In genomic region chr6:49930104-49930503, GRCm38 (mm10) we compare ENCODE assay signal across 9 mouse cellular contexts.
A peak's percentile ranks its signal among the peaks of the same experiment; 100 is the strongest.
DNase-seq lines count a peak whose midpoint lies in the region; ATAC-seq and TF ChIP-seq lines count a peak whose summit lies in the region.
"Had no signal": no experiment of that assay in that cellular context is flagged by ENCODE, and none has a peak within 500 bp of the region (broad histone marks: within the 10 kb centered on the region; RNA-seq: fewer than 3 reads in every experiment).

No protein-coding gene starts in this region.

- no peak overlapping the region for H3K27ac ChIP-seq in embryonic facial prominence, embryonic 11.5 days (replicated peaks; ENCODE audit: low read depth, low read length)
- H3K27ac ChIP-seq in embryonic facial prominence, embryonic 10.5 days (replicated peaks): no peak overlapping the region
- no peak overlapping the region for H3K27ac ChIP-seq in liver, adult 2 months (replicated peaks; ENCODE audit: insufficient read depth, low read depth, low read length)
- H3K27ac ChIP-seq in liver, embryonic 12.5 days: no peak overlapping the region
- no peak overlapping the region for H3K27ac ChIP-seq in stomach, postnatal 0 days (replicated peaks)
- H3K27ac ChIP-seq: midbrain, embryonic 12.5 days had no signal

- TF ChIP-seq POLR2A in liver, adult 2 months (IDR thresholded peaks at IDR 0.05; ENCODE audit: extremely low read depth, insufficient read depth, low read length): no peak

- peak; percentile 38; the same call in 1 of the 2 replicates for TF ChIP-seq CTCF in liver, adult 2 months (IDR thresholded peaks at IDR 0.05; ENCODE audit: low read depth, low read length)
- peak; percentile 71 for TF ChIP-seq CTCF in stomach, postnatal 0 days (IDR thresholded peaks at IDR 0.05; ENCODE audit: low read depth)

- no peak for ATAC-seq in embryonic facial prominence, embryonic 11.5 days (replicated peaks; ENCODE audit: insufficient number of reproducible peaks, low FRiP score, low TSS enrichment, low read depth)
- ATAC-seq in liver, embryonic 12.5 days: no peak
- ATAC-seq in stomach, postnatal 0 days (ENCODE audit: low FRiP score, low TSS enrichment): no peak

- DNase-seq in embryonic facial prominence, embryonic 11.5 days (ENCODE audit: low spot score): peak; percentile 42
- no peak for DNase-seq in embryonic facial prominence, embryonic 10.5 days (ENCODE audit: low spot score)
- peak; percentile 27 for DNase-seq in liver, adult 2 months (ENCODE audit: extremely low read depth, low read depth, low spot score)
- peak; percentile 50 for DNase-seq in forelimb bud, embryonic 11.5 days (ENCODE audit: low read depth, low spot score)
- DNase-seq in stomach, postnatal 0 days (ENCODE audit: low spot score): no peak
- DNase-seq in B cell, adult 2 months: no peak
- DNase-seq in urinary bladder, adult 18-20 months (ENCODE audit: low spot score in 2 of 2): no peak

- H3K9ac ChIP-seq in embryonic facial prominence, embryonic 11.5 days (replicated peaks; ENCODE audit: low read length): no peak overlapping the region
- H3K9ac ChIP-seq in liver, adult 2 months (ENCODE audit: low read depth, low read length): no peak overlapping the region
- no peak overlapping the region for H3K9ac ChIP-seq in liver, embryonic 12.5 days
- H3K9ac ChIP-seq in stomach, postnatal 0 days (ENCODE audit: low read length): no peak overlapping the region
- H3K9ac ChIP-seq: midbrain, embryonic 12.5 days had no signal

- no peaks in the 10 kb centered on the region for H3K9me3 ChIP-seq in embryonic facial prominence, embryonic 11.5 days (replicated peaks; ENCODE audit: control insufficient read depth, low read length)
- H3K9me3 ChIP-seq in embryonic facial prominence, embryonic 10.5 days: no peaks in the 10 kb centered on the region
- H3K9me3 ChIP-seq in liver, embryonic 12.5 days (replicated peaks): no peaks in the 10 kb centered on the region
- H3K9me3 ChIP-seq in stomach, postnatal 0 days (ENCODE audit: control insufficient read depth, low read length): no peaks in the 10 kb centered on the region
- H3K9me3 ChIP-seq: midbrain, embryonic 12.5 days had no signal

- no peaks in the 10 kb centered on the region for H3K4me1 ChIP-seq in embryonic facial prominence, embryonic 11.5 days (ENCODE audit: control insufficient read depth, insufficient read depth, low read length)
- no peaks in the 10 kb centered on the region for H3K4me1 ChIP-seq in embryonic facial prominence, embryonic 10.5 days
- H3K4me1 ChIP-seq in liver, adult 2 months (ENCODE audit: control insufficient read depth, insufficient read depth, low read length): no peaks in the 10 kb centered on the region
- no peaks in the 10 kb centered on the region for H3K4me1 ChIP-seq in liver, embryonic 12.5 days
- no peaks in the 10 kb centered on the region for H3K4me1 ChIP-seq in stomach, postnatal 0 days (replicated peaks; ENCODE audit: control insufficient read depth, insufficient read depth)
- H3K4me1 ChIP-seq: midbrain, embryonic 12.5 days had no signal

- no peaks in the 10 kb centered on the region for H3K27me3 ChIP-seq in embryonic facial prominence, embryonic 11.5 days (ENCODE audit: control insufficient read depth, insufficient read depth, low read length)
- H3K27me3 ChIP-seq in embryonic facial prominence, embryonic 10.5 days (replicated peaks; ENCODE audit: low read depth, poor library complexity, severe bottlenecking): no peaks in the 10 kb centered on the region
- H3K27me3 ChIP-seq in liver, adult 2 months (ENCODE audit: control insufficient read depth, insufficient read depth, low read length): no peaks in the 10 kb centered on the region
- H3K27me3 ChIP-seq in liver, embryonic 12.5 days (replicated peaks): no peaks in the 10 kb centered on the region
- no peaks in the 10 kb centered on the region for H3K27me3 ChIP-seq in stomach, postnatal 0 days (ENCODE audit: control insufficient read depth, insufficient read depth, low read length)
- H3K27me3 ChIP-seq: midbrain, embryonic 12.5 days had no signal

- no peak overlapping the region for H3K4me3 ChIP-seq in embryonic facial prominence, embryonic 11.5 days (ENCODE audit: low read depth, low read length)
- no peak overlapping the region for H3K4me3 ChIP-seq in embryonic facial prominence, embryonic 10.5 days
- no peak overlapping the region for H3K4me3 ChIP-seq in liver, adult 2 months (ENCODE audit: insufficient read depth, low read depth, low read length)
- H3K4me3 ChIP-seq in liver, embryonic 12.5 days: no peak overlapping the region
- H3K4me3 ChIP-seq in stomach, postnatal 0 days (ENCODE audit: low read depth, low read length): no peak overlapping the region
- H3K4me3 ChIP-seq: midbrain, embryonic 12.5 days had no signal

- no peaks in the 10 kb centered on the region for H3K79me2 ChIP-seq in liver, adult 2 months (ENCODE audit: control insufficient read depth, insufficient read depth, low read length)

- 49% methylated on average over 4 of the region's 4 CpGs for WGBS in embryonic facial prominence, embryonic 11.5 days
- 60% methylated on average over 4 of the region's 4 CpGs for WGBS in embryonic facial prominence, embryonic 10.5 days
- 24% methylated on average over 4 of the region's 4 CpGs for WGBS in liver, adult 2 months
- WGBS in liver, embryonic 12.5 days (ENCODE audit: insufficient replicate concordance): 19% methylated on average over 4 of the region's 4 CpGs
- WGBS in stomach, postnatal 0 days: 16% methylated on average over 4 of the region's 4 CpGs

- no peaks in the 10 kb centered on the region for H3K36me3 ChIP-seq in embryonic facial prominence, embryonic 11.5 days (replicated peaks; ENCODE audit: control insufficient read depth, insufficient read depth, low read depth, low read length)
- H3K36me3 ChIP-seq in embryonic facial prominence, embryonic 10.5 days (replicated peaks): no peaks in the 10 kb centered on the region
- no peaks in the 10 kb centered on the region for H3K36me3 ChIP-seq in liver, adult 2 months (ENCODE audit: control insufficient read depth, insufficient read depth, low read length)
- no peaks in the 10 kb centered on the region for H3K36me3 ChIP-seq in liver, embryonic 12.5 days
- no peaks in the 10 kb centered on the region for H3K36me3 ChIP-seq in stomach, postnatal 0 days (ENCODE audit: control insufficient read depth, insufficient read depth, low read length)
- H3K36me3 ChIP-seq: midbrain, embryonic 12.5 days had no signal

- no peak for TF ChIP-seq EP300 in stomach, postnatal 0 days (optimal IDR thresholded peaks at IDR 0.05)

- no peak overlapping the region for H3K4me2 ChIP-seq in embryonic facial prominence, embryonic 11.5 days (ENCODE audit: low read depth, low read length)
- no peak overlapping the region for H3K4me2 ChIP-seq in liver, embryonic 12.5 days
- no peak overlapping the region for H3K4me2 ChIP-seq in stomach, postnatal 0 days (replicated peaks; ENCODE audit: low read depth)
- H3K4me2 ChIP-seq: midbrain, embryonic 12.5 days had no signal

Comparison
In these comparisons a context has a peak if more than half of its experiments do, and no peak if none do; other contexts are left out.
1. DNase-seq: peak in embryonic facial prominence, embryonic 11.5 days (single experiment), liver, adult 2 months (single experiment) and forelimb bud, embryonic 11.5 days (single experiment); none in embryonic facial prominence, embryonic 10.5 days (single experiment), stomach, postnatal 0 days (single experiment), B cell, adult 2 months (0 of 2) and urinary bladder, adult 18-20 months (0 of 2).